Mouse (Mus musculus): ENCODE data around the gene Trim61.

DNA sequence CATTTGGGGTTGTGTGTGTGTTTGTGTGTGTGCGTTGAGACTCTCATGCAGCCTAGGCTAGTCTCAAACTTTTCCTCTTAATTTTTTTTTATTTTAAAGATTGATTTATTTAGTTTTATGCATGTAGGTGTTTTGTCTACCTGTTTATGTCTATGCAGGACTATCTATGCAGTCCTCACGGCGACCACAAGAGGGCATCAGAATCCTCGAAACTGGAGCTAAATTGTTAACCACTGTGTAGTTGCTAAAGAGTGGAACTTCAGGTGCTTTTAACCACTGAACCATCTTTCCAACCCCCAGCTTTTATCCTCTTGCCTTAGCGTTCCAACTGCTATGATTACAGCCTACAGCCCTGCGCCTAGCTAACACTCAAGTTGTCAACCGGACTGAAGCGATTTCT lies 4.2 kb upstream of the Trim61 start:
- TF ChIP-seq EP300 (IDR thresholded peaks at IDR 0.05; ENCODE audit: low read depth in 1 of 2, low read length in 2 of 2) (no peak), CTCF (IDR thresholded peaks at IDR 0.05 in 2 of 3, conservative IDR thresholded peaks at IDR 0.05 in 1 of 3; ENCODE audit: control insufficient read depth in 1 of 3, insufficient read depth in 1 of 3, low read depth in 2 of 3, low read length in 3 of 3, poor library complexity in 1 of 3, severe bottlenecking in 1 of 3) (peak; percentile 52 to 67 (median 60)), POLR2AphosphoS2 (IDR thresholded peaks at IDR 0.05; ENCODE audit: low read length) (no peak), POLR2AphosphoS5 (IDR thresholded peaks at IDR 0.05; ENCODE audit: borderline replicate concordance, low read depth, low read length) (no peak), ZKSCAN1 (IDR thresholded peaks at IDR 0.05; ENCODE audit: low read depth, low read length) (no peak), SMC3 (IDR thresholded peaks at IDR 0.05; ENCODE audit: low read depth, low read length) (peak; percentile 75)
